Mouse (Mus musculus): ENCODE measurements around the gene Ces1d. TPM values are rescaled to one million over a fixed set of nuclear protein-coding genes. Genes with fewer than 3 reads are reported as not detected.

Gene Ces1d
- polyA plus RNA-seq, 1 experiment from 2014 or later: 2.5 TPM

DNA sequence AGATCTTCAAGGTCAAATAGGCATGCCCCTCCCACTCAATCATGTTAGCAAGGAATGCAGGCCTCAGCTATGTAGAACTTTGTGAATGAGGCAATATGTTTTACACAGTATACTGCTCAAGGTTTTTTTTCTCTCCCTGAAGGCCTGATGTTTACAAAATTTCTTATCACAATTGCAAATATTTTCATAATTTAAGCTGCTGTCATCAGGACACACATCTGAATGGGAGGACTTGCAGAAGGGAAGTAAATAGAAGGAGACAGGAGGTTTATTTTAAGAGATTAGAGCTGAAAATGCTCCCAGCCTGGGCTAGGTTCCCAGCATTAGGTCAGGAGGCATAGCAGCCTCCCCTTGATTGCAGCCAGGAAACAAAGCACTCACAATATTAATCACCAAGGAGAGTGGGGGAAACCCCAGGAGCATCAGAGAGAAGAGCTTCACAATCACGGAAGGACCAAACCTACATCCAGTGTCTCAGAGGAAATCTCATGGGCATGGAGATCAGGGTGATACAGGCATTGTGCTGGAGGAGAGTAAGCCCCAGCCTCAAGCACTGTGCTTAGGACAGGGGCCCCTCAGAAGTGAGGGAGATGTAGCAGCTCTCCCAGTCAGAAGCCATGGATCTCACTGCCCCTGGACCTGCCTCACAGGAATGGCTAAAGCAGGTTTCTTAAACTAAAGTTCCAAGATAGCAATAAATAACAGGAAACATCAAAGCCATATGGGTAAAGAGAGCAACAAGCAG is 25.6 kb downstream of the Ces1d start:
- H3K27me3 ChIP-seq (ENCODE audit: control insufficient read depth, insufficient read depth, low read length): no peaks in the 10 kb centered on the region
- no peak overlapping the region for H3K4me2 ChIP-seq (ENCODE audit: low read depth, low read length)
- H3K9me3 ChIP-seq (replicated peaks; ENCODE audit: control insufficient read depth, low read length): no peaks in the 10 kb centered on the region
- peak; percentile 75; the same call in 1 of the 2 replicates for ATAC-seq (ENCODE audit: insufficient read depth, low FRiP score)
- H3K36me3 ChIP-seq (ENCODE audit: control insufficient read depth, insufficient read depth, low read length): no peaks in the 10 kb centered on the region
- no peak overlapping the region for H3K27ac ChIP-seq (ENCODE audit: low read length)
- WGBS: 12% methylated on average over 1 of the region's 1 CpGs
- 0 out of 2 replicates have a peak, but pooled peaks cover 6% of the 10 kb centered on the region for H3K4me1 ChIP-seq (ENCODE audit: control insufficient read depth, insufficient read depth, low read length)
- no peak overlapping the region for H3K9ac ChIP-seq (ENCODE audit: low read length)
- no peak overlapping the region for H3K4me3 ChIP-seq (replicated peaks; ENCODE audit: low read length)

DNA sequence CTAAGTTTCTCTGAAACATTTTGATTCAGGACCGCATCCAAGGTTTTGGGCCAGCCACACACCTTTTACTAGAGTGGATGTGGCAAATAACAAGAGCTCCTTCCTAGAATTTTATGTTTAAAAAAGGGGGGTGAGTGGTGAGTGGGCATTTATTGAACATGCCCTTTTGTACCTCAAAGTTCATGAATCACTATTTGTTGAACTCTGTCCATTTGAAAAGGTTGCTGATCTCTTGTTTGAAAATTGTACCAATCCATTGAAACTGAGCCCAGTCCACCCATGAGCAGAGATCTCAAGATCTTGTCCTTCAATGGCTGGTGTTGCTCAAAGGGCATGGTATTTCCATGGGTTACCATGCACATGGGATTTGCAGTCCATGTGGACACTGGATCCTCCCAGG is 34.3 kb downstream of the Ces1d start:
- H3K4me2 ChIP-seq (ENCODE audit: low read depth, low read length): no peak overlapping the region
- no peak overlapping the region for H3K9ac ChIP-seq (ENCODE audit: low read length)
- no peaks in the 10 kb centered on the region for H3K36me3 ChIP-seq (ENCODE audit: control insufficient read depth, insufficient read depth, low read length)
- H3K27ac ChIP-seq (ENCODE audit: low read length): no peak overlapping the region
- ATAC-seq (ENCODE audit: insufficient read depth, low FRiP score): no peak
- 84% methylated on average over 1 of the region's 1 CpGs for WGBS
- H3K27me3 ChIP-seq (ENCODE audit: control insufficient read depth, insufficient read depth, low read length): no peaks in the 10 kb centered on the region
- H3K4me1 ChIP-seq (ENCODE audit: control insufficient read depth, insufficient read depth, low read length): no peaks in the 10 kb centered on the region
- H3K4me3 ChIP-seq (replicated peaks; ENCODE audit: low read length): no peak overlapping the region
- no peaks in the 10 kb centered on the region for H3K9me3 ChIP-seq (replicated peaks; ENCODE audit: control insufficient read depth, low read length)

GRCm38 (mm10) chr8:93151401-93151800 is 46.2 kb downstream of the Ces1d start:
- no peak overlapping the region for H3K9ac ChIP-seq (ENCODE audit: low read length)
- ATAC-seq (ENCODE audit: insufficient read depth, low FRiP score): no peak
- no peak overlapping the region for H3K4me3 ChIP-seq (replicated peaks; ENCODE audit: low read length)
- 91% methylated on average over 1 of the region's 1 CpGs for WGBS
- H3K9me3 ChIP-seq (replicated peaks; ENCODE audit: control insufficient read depth, low read length): no peaks in the 10 kb centered on the region
- no peaks in the 10 kb centered on the region for H3K36me3 ChIP-seq (ENCODE audit: control insufficient read depth, insufficient read depth, low read length)
- H3K27me3 ChIP-seq (ENCODE audit: control insufficient read depth, insufficient read depth, low read length): no peaks in the 10 kb centered on the region
- no peak overlapping the region for H3K27ac ChIP-seq (ENCODE audit: low read length)
- H3K4me1 ChIP-seq (ENCODE audit: control insufficient read depth, insufficient read depth, low read length): no peaks in the 10 kb centered on the region
- no peak overlapping the region for H3K4me2 ChIP-seq (ENCODE audit: low read depth, low read length)

DNA sequence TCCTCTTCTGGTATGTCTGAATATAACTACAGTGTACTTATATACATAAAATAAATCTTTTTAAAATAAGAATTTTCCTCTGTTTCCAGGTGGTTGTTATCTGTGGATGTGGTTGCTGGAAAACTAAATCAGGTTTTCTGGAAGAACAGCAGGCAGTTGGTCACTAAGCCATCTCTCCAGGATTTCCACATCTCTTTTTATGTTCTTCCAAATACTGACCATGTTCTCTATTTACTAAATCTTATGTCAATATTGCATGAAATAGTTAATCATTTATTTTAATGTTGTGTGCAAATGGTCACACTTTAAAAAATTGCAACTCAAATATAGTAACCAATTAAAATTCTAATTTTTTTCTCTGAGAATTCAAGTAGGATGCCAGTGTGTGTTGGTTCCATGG is 50.3 kb downstream of the Ces1d start:
- no peak overlapping the region for H3K9ac ChIP-seq (ENCODE audit: low read length)
- H3K27ac ChIP-seq (ENCODE audit: low read length): no peak overlapping the region
- no peaks in the 10 kb centered on the region for H3K4me1 ChIP-seq (ENCODE audit: control insufficient read depth, insufficient read depth, low read length)
- ATAC-seq (ENCODE audit: insufficient read depth, low FRiP score): no peak
- no peaks in the 10 kb centered on the region for H3K27me3 ChIP-seq (ENCODE audit: control insufficient read depth, insufficient read depth, low read length)
- no peaks in the 10 kb centered on the region for H3K9me3 ChIP-seq (replicated peaks; ENCODE audit: control insufficient read depth, low read length)
- H3K36me3 ChIP-seq (ENCODE audit: control insufficient read depth, insufficient read depth, low read length): no peaks in the 10 kb centered on the region
- H3K4me3 ChIP-seq (replicated peaks; ENCODE audit: low read length): no peak overlapping the region
- no peak overlapping the region for H3K4me2 ChIP-seq (ENCODE audit: low read depth, low read length)

GRCm38 (mm10) chr8:93140696-93141095 is 56.9 kb downstream of the Ces1d start:
- no peak overlapping the region for H3K27ac ChIP-seq (ENCODE audit: low read length)
- no peaks in the 10 kb centered on the region for H3K27me3 ChIP-seq (ENCODE audit: control insufficient read depth, insufficient read depth, low read length)
- WGBS: 43% methylated on average over 1 of the region's 1 CpGs
- no peak overlapping the region for H3K4me3 ChIP-seq (replicated peaks; ENCODE audit: low read length)
- ATAC-seq (ENCODE audit: insufficient read depth, low FRiP score): no peak
- H3K9ac ChIP-seq (ENCODE audit: low read length): no peak overlapping the region
- no peaks in the 10 kb centered on the region for H3K4me1 ChIP-seq (ENCODE audit: control insufficient read depth, insufficient read depth, low read length)
- H3K9me3 ChIP-seq (replicated peaks; ENCODE audit: control insufficient read depth, low read length): no peaks in the 10 kb centered on the region
- no peak overlapping the region for H3K4me2 ChIP-seq (ENCODE audit: low read depth, low read length)
- no peaks in the 10 kb centered on the region for H3K36me3 ChIP-seq (ENCODE audit: control insufficient read depth, insufficient read depth, low read length)

GRCm38 (mm10) chr8:93132196-93132595 is 65.4 kb downstream of the Ces1d start:
- Histone ChIP-seq H3K36me3 (ENCODE audit: control insufficient read depth, insufficient read depth, low read length) (no peaks in the 10 kb centered on the region), H3K9ac (ENCODE audit: low read length) (no peak overlapping the region), H3K4me2 (ENCODE audit: low read depth, low read length) (no peak overlapping the region), H3K9me3 (replicated peaks; ENCODE audit: control insufficient read depth, low read length) (no peaks in the 10 kb centered on the region), H3K27ac (ENCODE audit: low read length) (no peak overlapping the region), H3K4me3 (replicated peaks; ENCODE audit: low read length) (no peak overlapping the region), H3K27me3 (ENCODE audit: control insufficient read depth, insufficient read depth, low read length) (no peaks in the 10 kb centered on the region), H3K4me1 (ENCODE audit: control insufficient read depth, insufficient read depth, low read length) (no peaks in the 10 kb centered on the region)
- no peak for ATAC-seq (ENCODE audit: insufficient read depth, low FRiP score)
- WGBS: 92% methylated on average over 2 of the region's 2 CpGs

GRCm38 (mm10) chr8:93131233-93131980 is 66.2 kb downstream of the Ces1d start, which contains the start of gene Ces1c:
TSS of gene Ces1c (minus strand) at chr8:93131283.
- Histone ChIP-seq H3K36me3 (ENCODE audit: control insufficient read depth, insufficient read depth, low read length) (no peaks in the 10 kb centered on the region), H3K9me3 (replicated peaks; ENCODE audit: control insufficient read depth, low read length) (no peaks in the 10 kb centered on the region), H3K9ac (ENCODE audit: low read length) (no peak within 1 kb of the TSS), H3K27me3 (ENCODE audit: control insufficient read depth, insufficient read depth, low read length) (no peaks in the 10 kb centered on the region), H3K27ac (ENCODE audit: low read length) (no peak within 1 kb of the TSS), H3K4me2 (ENCODE audit: low read depth, low read length) (no peak within 1 kb of the TSS), H3K4me3 (replicated peaks; ENCODE audit: low read length) (no peak within 1 kb of the TSS), H3K4me1 (ENCODE audit: control insufficient read depth, insufficient read depth, low read length) (no peaks in the 10 kb centered on the region)
- 67% methylated on average over 3 of the region's 3 CpGs for WGBS
- no peak for ATAC-seq (ENCODE audit: insufficient read depth, low FRiP score)

DNA sequence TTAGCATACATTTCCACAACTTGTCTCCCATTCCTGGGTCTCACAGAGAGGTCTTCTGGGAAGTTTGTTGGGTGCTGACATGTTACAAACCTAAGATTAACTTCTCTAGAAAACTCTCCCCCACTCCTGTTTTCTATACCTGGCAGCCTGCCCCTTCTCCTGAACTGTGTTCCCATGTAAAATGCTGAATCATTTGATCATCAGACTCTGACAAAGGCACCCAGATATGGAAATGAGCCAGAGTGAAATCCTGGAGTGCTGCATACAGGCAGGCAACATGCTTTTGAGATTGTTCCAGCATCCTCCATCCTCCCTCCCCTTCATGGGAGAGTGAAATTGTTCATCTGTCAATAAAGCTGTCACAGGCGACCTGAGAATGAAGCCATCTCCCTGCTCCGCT is 71.2 kb downstream of the Ces1d start:
- no peaks in the 10 kb centered on the region for H3K36me3 ChIP-seq (ENCODE audit: control insufficient read depth, insufficient read depth, low read length)
- H3K27ac ChIP-seq (ENCODE audit: low read length): no peak overlapping the region
- no peak overlapping the region for H3K9ac ChIP-seq (ENCODE audit: low read length)
- H3K4me2 ChIP-seq (ENCODE audit: low read depth, low read length): no peak overlapping the region
- H3K9me3 ChIP-seq (replicated peaks; ENCODE audit: control insufficient read depth, low read length): no peaks in the 10 kb centered on the region
- no peaks in the 10 kb centered on the region for H3K4me1 ChIP-seq (ENCODE audit: control insufficient read depth, insufficient read depth, low read length)
- H3K27me3 ChIP-seq (ENCODE audit: control insufficient read depth, insufficient read depth, low read length): no peaks in the 10 kb centered on the region
- H3K4me3 ChIP-seq (replicated peaks; ENCODE audit: low read length): no peak overlapping the region
- 81% methylated on average over 2 of the region's 2 CpGs for WGBS
- ATAC-seq (ENCODE audit: insufficient read depth, low FRiP score): no peak

- no peak overlapping the region for H3K4me3 ChIP-seq (replicated peaks; ENCODE audit: low read length)
- no peak overlapping the region for H3K4me2 ChIP-seq (ENCODE audit: low read depth, low read length)
- H3K27me3 ChIP-seq (ENCODE audit: control insufficient read depth, insufficient read depth, low read length): no peaks in the 10 kb centered on the region
- 80% methylated on average over 1 of the region's 1 CpGs for WGBS
- H3K4me1 ChIP-seq (ENCODE audit: control insufficient read depth, insufficient read depth, low read length): no peaks in the 10 kb centered on the region
- no peak overlapping the region for H3K9ac ChIP-seq (ENCODE audit: low read length)
- H3K9me3 ChIP-seq (replicated peaks; ENCODE audit: control insufficient read depth, low read length): no peaks in the 10 kb centered on the region
- H3K36me3 ChIP-seq (ENCODE audit: control insufficient read depth, insufficient read depth, low read length): no peaks in the 10 kb centered on the region
- no peak for ATAC-seq (ENCODE audit: insufficient read depth, low FRiP score)
- no peak overlapping the region for H3K27ac ChIP-seq (ENCODE audit: low read length)
These were observed 75.6 kb downstream of the Ces1d start for GRCm38 (mm10) chr8:93122005-93122404.
